Mouse (Mus musculus) lung, postnatal 36 days (tissue): ENCODE measurements at regions not wholly inside any gene's neighbourhood (a gene's known extent, or its start where the extent isn't known, plus 50 kb on each side); places are given as distances from the start of the nearest gene placed in this dataset.
A peak's percentile ranks its signal among the peaks of the same experiment; 100 is the strongest.

Experiments
- DNase-seq: peaks from one replicate; pipeline ENCODE4 v3.0.0; 2022; ENCODE audit warnings: mixed read lengths

DNA sequence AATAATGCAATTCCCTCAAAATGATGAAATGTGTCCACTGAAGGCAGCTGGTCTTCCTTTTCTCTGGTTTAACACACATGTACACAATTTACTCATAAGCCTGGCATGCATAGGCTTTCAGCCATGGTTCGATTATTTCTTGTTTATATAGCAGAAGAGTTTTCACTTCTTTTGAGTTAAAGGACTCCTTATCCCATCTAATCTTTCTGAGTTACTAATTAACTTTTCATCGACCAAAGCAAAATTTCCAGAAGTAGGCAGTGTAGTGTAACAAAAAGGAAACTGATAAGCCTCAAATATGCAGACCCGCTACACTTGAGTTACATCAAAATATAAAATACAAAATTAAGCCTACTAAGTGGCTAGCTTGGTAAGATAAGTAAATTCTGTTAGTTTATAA, 620.5 kb upstream of the Akr1e1 start:
- no peak for DNase-seq

DNA sequence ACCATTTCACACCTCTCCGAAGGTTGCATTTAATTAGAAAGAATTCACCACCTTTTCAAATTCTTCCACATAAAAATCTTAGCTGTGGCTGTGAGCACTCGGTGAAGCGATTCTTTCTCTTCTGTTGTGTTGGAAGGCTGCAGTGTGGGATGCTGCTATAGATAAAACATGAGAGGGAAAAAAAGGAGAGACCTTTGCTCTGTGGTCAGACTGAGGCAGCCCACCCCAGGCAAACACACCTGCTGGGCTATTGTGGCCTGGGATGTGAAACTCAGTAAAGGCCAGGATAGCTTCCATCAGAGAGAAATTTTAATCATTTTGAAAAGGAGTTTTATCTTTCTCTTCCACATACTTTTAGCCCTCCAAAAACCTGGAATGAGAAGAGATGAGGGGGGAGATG, 625.3 kb upstream of the Akr1e1 start:
- no peak for DNase-seq

DNA sequence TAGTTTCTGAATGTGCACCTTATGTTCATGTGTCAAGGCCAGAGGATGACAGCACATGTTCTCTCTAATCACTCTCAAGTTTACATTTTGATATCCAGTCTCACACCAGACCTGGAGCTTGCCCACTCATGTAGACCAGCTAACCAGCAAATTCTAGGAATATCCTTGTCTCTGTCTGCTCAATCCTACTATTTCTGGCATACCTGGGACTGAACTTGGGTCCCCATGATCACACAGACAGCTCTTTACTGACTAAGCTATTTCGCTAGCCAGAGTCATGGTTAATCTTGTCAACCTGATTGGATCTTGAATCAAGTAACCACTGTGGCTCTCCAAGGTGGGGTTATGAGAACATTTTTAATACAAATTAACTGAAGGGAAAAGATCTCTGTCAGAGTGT, 625.9 kb upstream of the Klf6 start:
- DNase-seq: no peak

DNA sequence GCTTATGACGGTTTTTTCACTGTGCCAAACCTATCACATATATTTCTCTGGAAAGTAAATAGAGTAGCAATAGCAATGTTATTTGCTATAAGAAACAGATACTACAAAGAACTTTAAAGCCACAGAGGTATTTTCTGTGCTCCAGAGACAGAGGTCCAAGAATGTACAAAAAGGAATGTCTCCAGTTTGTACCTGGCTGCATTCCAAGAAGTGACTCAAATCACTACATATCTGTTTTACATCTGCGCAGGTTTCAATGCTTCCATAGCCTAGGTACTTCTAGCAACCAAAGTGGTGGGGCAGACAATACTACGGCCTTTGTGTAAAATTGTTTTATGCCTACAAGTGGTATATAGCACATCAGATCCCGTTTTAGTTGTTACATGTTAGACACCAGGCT, 620.7 kb upstream of the Klf6 start:
- no peak for DNase-seq

DNA sequence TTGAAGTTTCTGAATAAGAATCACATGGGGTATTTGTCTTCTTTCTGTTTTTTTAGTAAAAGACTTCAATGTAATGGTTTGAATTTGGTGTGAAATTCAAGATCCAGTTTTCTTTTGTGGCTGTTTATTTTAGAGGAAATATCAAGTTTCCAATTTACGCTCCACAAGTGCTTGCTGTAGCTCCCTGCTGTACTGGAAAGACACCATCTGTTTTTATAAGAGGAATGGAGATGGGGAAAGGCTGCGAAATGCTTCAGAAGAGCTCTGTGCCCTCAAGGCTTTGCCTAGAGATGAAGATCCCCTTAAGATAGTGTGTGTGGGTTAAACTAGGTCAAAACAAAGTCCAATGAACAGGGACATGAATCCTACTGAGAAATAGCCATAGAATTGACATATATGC, 618.5 kb upstream of the Klf6 start:
- no peak for DNase-seq

DNA sequence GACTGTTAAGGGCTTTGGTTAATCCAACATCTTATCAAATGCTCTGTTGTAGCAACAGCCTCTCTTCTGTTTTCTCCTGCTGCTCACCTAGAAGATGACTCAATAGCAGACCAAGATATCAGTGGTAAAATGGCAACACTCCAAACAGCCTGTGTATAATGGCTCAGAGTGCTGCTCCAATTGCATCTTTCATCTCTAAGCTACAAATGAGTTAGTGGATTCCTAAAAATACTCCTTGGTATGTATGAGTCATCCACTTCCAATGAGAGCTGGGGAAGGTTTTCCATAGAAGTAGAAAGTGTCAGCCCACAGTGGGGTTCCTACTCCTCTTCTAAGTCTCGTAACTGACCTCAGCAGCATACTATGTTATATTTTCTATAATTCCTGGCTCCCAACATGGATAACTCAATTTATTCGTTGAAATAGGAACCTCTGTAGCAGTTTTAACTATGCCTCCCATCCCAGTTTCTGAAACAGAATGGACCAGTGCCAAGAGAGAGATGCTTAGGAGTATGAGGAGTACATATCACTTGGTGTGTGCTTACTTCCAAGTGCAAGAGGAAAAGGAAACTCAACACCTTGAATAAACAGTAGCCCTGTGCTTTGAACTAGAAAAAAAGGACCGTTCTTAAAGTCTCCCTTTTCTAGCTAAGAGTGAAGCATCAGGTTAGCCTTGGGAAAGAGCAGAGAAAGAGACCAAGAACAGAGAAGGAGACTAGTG, 612.5 kb upstream of the Klf6 start:
- peak; percentile 17 for DNase-seq

DNA sequence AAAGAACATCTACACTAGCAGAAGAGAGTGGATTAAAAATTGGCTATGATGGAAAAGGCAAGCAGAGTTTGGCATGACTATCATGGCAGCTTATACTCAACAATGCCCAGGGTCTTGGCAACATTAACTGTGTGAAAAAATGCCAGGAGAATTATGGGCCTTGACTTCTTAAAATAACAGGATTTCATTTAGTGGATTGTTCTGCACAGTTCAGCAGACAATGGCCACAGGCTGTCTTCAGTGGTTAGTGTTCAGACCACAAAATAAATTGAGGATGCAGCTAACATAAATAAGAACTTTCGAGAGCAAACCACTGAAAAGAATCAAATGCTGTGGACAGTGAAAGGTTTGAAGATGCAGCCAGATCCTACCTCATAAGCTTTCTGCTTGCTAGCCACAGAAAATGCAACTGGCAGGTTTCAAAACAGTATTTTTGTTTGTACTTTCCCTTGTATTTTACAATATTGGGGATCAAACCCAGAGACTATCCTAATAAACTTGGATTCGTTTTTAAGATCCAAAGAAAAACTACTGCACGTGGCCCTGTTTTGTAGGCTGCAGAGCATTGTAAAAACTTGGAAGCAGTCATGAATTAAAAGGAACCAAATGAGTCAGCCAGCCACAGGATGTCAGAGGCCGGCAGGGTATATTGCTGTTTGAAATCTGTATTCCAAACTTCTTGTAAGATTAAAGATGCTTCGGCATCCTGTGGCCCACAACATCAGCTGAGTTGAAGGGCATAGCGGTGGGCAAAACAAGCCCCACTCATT, 603.2 kb upstream of the Klf6 start:
- DNase-seq: no peak

DNA sequence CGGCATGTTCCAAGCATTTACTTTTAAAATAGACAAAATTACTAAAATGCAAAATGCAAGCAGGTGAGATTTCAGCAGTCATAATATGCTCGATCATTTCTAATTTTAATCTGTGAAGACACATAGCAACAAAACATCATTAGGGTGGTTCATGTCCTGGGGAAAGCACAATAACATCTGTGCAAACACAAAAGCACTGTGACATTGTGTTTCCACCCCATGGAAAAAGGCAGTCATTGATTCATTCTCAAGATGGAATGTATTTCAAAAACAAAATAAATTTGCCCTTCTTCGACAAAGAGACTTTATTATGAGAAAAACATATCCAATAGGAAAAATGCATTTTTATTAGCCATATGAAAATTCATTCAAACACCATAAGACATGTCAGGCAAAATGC, 601.5 kb upstream of the Klf6 start:
- DNase-seq: no peak

DNA sequence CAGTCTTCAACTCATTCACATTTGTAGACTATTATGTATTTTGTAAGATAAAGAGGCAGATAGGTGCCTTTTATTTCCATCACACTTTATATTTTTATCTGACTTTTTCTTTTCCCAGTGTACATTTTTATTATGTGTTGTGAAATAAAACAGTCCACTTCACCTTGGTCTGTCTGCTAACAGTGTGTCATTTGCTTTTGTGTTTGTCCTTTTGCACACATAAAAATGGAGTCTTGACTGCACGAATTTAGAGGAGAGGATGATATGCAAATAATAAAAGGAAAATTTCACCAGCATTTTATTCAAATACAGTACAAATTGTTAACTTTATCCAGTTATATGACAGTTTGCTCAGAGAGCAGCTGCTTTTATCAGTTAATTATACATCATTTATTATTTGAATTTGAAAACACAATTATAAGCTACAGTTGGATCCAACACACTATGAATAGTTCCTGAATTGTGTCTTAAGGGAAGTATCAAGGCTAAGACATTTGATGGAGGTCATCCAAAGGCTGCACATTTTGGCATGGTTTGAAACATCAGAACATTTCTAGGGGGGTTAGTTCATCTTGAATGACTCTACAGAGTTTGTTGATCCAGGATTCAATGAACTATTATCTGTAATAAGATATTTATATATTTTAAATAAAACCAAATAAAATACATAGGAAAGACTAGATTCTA, 588.6 kb upstream of the Klf6 start:
- no peak for DNase-seq

DNA sequence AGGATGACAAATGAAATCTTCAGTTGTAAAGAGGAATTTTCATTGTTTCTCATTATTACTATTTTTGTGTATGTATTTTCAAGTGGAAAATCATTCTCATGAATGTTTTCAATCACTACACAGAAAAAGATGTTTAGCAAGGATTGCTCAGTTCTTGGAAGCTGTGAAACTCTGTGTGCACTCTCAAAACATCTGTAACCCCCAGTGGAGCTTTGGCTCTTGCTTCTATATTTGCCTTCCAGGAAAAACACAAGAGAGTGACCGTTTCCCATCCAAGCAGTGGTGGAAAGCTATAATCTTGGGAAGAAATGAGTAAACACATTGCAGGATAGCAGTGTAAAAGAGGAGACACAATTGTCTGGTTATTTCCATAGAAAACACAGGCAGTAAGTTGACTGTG, 584.7 kb upstream of the Klf6 start:
- no peak for DNase-seq

DNA sequence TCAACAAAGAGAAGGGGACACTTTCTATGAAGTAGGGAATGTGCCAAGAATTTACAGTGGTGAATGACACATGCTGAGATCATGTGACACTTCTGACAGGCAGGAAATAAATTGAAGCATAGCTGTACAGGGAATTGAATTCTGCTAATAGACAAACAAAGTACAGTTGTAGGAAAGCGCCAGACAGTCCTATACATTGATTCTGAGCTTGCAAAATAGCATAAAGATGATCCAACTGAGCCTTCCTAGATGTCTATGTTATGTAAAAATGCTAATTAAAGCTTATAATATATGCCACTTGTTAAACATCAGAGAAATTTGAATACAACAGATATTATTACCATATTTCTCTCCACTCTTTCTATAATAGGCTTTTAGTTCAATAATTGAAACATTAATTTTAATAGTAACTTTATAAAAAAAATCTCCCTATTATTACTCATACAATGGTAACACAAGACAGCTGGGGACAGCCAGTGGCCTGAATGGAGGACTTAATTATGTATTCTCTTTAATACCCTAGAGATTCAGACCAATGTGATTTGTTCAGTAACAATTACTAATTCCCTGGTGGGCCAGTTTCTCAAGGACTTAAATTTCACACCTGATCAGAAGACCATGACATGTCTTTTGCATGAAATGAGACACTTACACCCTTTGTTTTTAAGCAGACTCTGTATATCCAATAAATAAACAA, 571.4 kb upstream of the Klf6 start:
- DNase-seq: no peak

DNA sequence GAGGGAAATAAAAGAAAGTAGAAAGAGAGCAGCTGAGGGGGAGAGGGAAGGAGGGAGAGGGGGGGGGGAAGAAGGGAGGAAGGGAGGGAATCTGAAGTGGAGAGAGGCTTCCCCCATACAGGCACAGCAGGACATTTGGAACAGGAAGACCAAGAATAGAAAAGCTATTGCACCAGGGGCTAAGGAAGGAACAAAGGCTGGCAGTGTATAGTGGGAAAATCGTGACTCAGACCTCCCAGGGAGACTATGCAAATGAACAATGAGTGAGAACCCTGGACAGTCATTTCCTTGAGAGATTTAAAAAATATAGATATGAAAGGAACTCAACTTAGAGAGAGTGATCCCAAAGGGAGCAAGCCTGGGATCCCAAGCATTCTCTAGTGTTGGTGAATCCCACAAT, 559.1 kb upstream of the Klf6 start:
- no peak for DNase-seq

DNA sequence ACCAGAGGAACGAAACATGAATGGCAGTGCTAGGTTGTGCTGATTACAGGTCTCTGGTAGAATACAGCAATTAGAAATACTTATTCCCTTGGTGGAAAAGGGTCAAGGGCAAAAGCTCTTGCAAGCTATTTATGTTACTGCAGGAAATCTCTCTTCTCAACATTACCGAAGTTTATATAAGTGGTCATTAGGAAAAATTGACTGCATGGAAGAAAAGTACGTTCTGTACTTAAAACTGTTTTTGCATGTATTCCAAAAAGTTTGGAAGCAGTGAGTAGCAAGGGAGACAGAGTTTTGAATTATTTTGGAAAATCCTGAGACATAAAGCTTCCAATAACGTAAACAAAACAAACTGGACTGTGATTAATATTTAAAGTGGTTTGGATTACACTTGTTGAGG, 554.6 kb upstream of the Klf6 start:
- no peak for DNase-seq

DNA sequence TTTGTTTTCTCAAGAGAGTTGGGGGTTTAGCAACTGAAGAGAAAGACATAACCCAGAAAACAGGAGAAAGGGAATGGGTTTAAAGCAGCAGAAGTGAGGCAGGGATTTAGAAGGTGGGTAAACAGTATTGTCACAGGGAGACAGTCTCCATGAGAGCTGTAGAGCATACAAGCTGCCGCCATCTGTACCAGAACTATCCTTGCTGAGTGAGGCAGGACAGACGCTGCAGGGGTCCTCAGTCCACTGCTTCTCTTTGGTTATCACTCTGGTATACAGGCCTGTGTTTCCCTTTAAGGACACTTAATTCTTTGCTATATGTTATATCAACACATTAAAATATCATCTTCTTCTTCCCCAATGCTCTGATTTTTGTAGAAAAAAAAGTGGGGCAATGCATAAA, 548.0 kb upstream of the Klf6 start:
- DNase-seq: no peak

DNA sequence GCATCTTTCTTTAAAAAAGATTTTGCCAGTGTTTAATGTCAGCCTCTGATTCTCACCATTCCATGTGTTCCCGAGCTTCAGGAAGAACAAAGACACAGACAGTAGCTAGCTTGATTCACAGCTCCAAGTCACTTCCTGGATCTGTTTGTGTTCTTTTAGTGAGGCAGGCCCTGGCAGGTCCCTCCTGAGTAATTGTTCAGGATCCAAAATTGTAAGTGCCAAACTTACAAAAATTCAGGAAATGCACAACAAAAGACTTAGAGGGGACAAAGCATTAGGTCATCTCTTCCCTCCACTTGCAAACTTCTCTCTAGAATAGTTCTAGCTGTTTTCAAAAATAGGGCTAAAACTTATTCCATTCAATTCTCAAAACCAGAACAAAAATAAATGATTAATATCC, 546.3 kb upstream of the Klf6 start:
- peak; percentile 13 for DNase-seq

DNA sequence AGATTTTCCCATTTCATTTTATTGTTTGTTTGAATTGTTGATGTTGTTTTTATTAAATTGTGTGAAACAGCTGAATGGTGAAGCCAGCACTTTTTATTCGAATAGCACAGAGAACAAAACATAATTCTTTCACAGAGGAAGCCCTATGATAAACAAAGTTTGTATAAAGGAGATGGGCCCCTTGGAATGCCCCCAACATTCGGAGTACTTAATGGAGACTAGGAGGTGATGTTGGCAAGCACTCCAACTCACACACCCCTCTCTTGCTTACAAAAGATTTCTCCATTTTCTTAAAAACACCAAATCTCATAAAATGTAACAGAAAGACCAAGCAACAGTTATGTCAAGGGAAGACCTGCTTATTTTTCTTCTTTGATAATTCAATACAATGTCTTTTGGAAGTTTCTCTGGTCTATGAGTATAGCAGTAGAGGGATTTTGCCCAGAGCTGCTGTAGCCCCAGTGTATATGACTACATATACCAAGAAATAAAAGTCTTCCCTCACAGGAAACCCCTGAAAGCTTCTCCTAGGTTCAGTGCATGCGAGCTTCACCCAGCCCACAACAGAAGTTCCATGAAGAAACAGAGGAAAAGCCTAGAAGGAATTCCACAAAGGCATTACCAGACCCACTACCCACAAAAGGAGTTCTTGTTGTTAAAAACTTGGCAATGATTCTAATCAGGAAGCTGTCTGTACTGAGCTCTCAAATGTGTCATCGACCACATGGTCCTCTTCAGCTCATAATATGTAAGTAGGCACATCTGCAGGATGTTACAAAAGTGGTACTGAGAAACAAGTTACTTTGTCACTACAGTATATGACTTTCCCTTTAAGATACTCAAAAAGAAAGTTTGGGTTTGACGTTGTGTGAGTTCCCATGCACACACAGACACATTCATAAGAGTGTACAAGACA, 543.1 kb upstream of the Klf6 start:
- DNase-seq: peak; percentile 13

DNA sequence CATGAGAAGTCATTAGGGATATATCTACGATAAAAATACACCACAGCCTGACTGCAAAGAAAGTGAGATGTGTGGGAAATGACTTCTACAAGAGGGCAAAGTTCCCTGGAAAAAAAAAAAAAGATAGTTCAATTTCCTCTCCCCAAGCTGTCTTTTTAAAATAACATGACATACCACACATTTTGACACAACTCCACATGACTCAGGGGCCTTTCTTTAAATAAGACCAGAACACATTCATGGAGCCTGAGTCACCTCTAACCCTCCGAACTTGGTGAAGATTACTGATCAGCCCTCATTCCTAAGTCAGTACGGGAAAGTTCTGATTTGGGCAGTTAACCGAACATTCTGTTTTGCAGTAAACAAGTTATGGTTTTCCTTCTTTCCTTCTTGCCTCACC, 515.6 kb upstream of the Klf6 start:
- peak; percentile 21 for DNase-seq

DNA sequence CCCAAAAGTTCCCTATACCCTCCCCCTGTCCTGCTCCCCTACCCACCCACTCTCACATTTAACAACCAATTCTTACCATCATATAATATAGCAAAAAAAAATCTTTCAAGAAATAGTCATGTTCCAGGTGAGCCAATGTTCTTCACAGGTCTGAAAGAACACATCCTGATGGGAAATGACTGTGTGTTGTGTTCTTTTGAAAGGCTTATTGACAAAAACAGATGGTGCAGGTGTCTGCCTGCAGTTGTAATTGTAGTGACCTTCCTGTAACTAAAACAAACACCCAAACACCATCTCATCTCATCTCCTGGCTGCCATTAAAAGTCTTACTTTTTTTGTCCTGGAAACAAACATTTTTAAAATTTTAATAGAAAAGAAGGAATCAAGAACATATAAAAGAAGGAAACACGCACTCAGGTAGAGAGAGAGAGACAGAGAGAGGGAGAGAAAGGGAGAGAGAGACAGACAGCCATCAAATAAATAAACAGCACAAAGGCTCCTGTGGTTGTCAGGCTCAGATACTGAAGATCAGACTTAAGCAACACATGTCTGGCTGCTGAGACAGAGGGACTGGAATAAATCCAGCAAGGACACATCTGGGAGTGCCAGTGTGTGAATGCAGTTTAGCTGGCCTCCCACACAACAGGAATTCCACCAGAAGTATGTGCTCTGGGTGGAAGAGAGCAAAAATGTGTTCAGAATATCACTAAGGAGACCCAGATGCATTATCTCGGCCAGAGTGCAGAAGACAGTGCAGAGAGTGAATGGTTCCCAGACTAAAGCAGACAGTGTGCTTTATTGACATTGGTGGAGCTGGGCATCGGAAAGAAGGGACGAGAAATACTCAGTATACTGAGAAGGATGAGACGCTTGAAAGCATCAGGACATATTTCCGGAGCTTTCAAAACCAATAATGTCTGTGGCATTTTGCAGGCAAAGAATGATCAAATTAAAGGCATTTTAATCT, 513.5 kb upstream of the Klf6 start:
- peak; percentile 43 for DNase-seq

DNA sequence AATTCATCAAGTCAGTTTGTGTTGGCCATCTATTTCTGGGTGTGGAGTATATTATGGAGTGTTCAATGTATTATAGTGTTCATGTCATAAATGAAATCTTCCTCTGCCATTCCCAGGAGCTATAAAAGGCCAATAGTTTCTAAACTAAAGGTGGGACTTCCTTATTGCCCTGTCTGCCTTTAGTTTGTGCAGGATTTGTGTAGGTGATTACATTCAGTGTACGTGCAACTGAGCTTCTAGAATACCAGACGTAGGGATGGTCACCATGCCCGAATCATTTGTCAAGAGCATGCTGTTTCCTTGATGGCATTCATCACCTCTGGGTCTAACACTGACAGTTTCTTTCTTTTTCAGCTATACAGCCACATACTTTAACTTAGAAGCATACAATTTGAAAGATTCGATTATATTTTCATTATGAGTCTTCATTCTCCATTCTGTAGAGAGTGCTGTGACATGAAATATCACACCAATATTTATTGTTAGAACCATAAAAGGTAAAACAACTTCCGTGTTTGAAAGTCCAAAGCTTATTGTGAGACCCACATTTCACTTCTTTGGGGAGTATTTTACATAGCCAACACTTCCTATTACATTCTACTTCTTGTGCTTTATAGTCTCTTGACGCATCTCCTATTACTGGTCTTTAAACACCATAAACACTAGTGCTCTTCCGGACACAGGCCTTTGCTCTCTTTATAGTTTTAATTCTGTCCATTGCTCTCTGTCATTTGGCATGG, 494.1 kb upstream of the Klf6 start:
- DNase-seq: no peak

DNA sequence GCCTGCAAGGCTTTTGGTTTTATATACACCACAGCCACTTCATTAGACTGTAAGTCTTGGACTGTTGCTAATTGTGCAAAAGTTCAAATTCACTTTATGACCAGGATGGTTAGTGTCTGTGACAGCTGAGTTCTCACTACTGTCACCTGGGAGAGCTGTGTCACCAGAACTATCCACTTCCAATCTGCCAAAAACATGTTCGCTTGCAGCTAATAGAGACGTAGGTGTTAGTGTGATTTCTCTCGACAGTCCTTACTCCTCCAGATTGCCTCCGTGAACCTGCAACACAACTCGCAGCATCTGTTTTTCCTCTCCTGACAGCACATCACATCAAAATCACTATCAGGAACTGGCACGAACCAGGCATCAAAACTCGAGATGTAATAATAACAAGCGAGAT, 491.3 kb upstream of the Klf6 start:
- DNase-seq: peak; percentile 76
